Comparison of ENCODE assay signal across 10 mouse cellular contexts in the genomic region with DNA sequence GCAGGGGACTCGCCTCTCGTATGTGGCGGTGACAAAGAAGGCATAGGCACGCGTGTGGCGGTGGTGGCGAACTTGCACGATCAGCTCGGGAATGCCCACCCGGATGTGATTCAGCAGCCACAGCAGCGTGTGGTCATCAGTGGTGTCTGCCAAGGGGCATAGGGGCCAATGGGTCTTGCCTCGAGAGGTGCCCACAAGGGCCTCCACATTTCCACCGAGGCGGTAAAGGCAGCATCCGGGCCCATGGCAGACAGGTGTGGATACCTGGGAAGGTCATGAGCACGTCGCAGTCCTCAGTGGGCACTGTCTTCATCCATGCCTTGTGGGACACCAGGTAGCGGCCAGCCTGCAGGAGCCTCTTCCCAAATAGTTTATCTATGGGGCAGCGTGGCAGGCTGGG. TPM values are rescaled to one million over a fixed set of nuclear protein-coding genes. Genes with fewer than 3 reads are reported as not detected.
DNase-seq lines count a peak whose midpoint lies in the region; ATAC-seq and TF ChIP-seq lines count a peak whose summit lies in the region.
"Had no signal": no experiment of that assay in that cellular context is flagged by ENCODE, and none has a peak within 500 bp of the region (broad histone marks: within the 10 kb centered on the region; RNA-seq: fewer than 3 reads in every experiment).

No protein-coding gene starts in this region.

- whole genome bisulfite sequencing in heart, embryonic 10.5 days: 85% methylated on average over 19 of the region's 19 CpGs
- WGBS in forebrain, postnatal 0 days: 93% methylated on average over 19 of the region's 19 CpGs
- WGBS in macrophage (ENCODE audit: missing documents): 94% methylated on average over 19 of the region's 19 CpGs

- H3K27ac ChIP-seq in heart, embryonic 10.5 days: no peak overlapping the region
- no peak overlapping the region for H3K27ac ChIP-seq in forebrain, postnatal 0 days (ENCODE audit: low read depth, low read length)
- H3K27ac ChIP-seq in macrophage: no peak overlapping the region
- H3K27ac ChIP-seq: liver, embryonic 15.5 days had no signal

- TF ChIP-seq CTCF in E14TG2a.4 (conservative IDR thresholded peaks at IDR 0.05; ENCODE audit: low read length): no peak
- no peak for TF ChIP-seq CTCF in forebrain, postnatal 0 days (IDR thresholded peaks at IDR 0.05; ENCODE audit: low read depth)

- no peaks in the 10 kb centered on the region for H3K9me3 ChIP-seq in heart, embryonic 10.5 days
- no peaks in the 10 kb centered on the region for H3K9me3 ChIP-seq in E14TG2a.4 (ENCODE audit: low read length)
- no peaks in the 10 kb centered on the region for H3K9me3 ChIP-seq in forebrain, postnatal 0 days (ENCODE audit: low read length)
- H3K9me3 ChIP-seq: liver, embryonic 15.5 days had no signal

- peaks cover 48% of the 10 kb centered on the region for H3K27me3 ChIP-seq in heart, embryonic 10.5 days (ENCODE audit: insufficient read depth, poor library complexity, severe bottlenecking)
- H3K27me3 ChIP-seq in E14TG2a.4 (ENCODE audit: insufficient read depth, low read length): peaks cover 38% of the 10 kb centered on the region
- H3K27me3 ChIP-seq in forebrain, postnatal 0 days (ENCODE audit: insufficient read depth, low read length): no peaks in the 10 kb centered on the region

- H3K36me3 ChIP-seq in heart, embryonic 10.5 days: peaks cover 14% of the 10 kb centered on the region
- H3K36me3 ChIP-seq in E14TG2a.4 (ENCODE audit: insufficient read depth, low read length) (peaks cover 11% of the 10 kb centered on the region), macrophage (ENCODE audit: inconsistent target) (no peaks in the 10 kb centered on the region)
- H3K36me3 ChIP-seq in forebrain, postnatal 0 days (ENCODE audit: insufficient read depth): peaks cover 35% of the 10 kb centered on the region
- H3K36me3 ChIP-seq: liver, embryonic 15.5 days had no signal

- H3K79me2 ChIP-seq in macrophage (ENCODE audit: inconsistent target): peaks cover 7% of the 10 kb centered on the region

- DNase-seq in heart, embryonic 10.5 days (ENCODE audit: low spot score): no peak
- DNase-seq in heart, adult 9 months (ENCODE audit: low spot score in 2 of 2): no peak
- no peak for DNase-seq in forebrain, postnatal 0 days
- DNase-seq in gastrocnemius, adult 8-10 months (ENCODE audit: low spot score in 2 of 2): no peak
- DNase-seq in thymus, postnatal 25 days: no peak
- DNase-seq in adrenal gland, postnatal 36 days: no peak
- DNase-seq: right cerebral cortex, postnatal 14 days had no signal

- peak overlapping the region; percentile 75; the same call in 1 of the 2 replicates for H3K4me3 ChIP-seq in heart, embryonic 10.5 days
- peak overlapping the region; percentile 87 for H3K4me3 ChIP-seq in E14TG2a.4 (replicated peaks; ENCODE audit: low read length)
- peak overlapping the region; percentile 79 for H3K4me3 ChIP-seq in forebrain, postnatal 0 days (ENCODE audit: low read depth, low read length)
- peak overlapping the region; percentile 27; the same call in 1 of the 2 replicates for H3K4me3 ChIP-seq in macrophage (ENCODE audit: inconsistent target)

- peak overlapping the region; percentile 60 for H3K4me2 ChIP-seq in forebrain, postnatal 0 days (ENCODE audit: low read depth)

- H3K9ac ChIP-seq in forebrain, postnatal 0 days: peak overlapping the region; percentile 98

- no peak for ATAC-seq in forebrain, postnatal 0 days

- peaks cover 38% of the 10 kb centered on the region for H3K4me1 ChIP-seq in heart, embryonic 10.5 days
- peaks cover 73% of the 10 kb centered on the region for H3K4me1 ChIP-seq in E14TG2a.4 (replicated peaks; ENCODE audit: low read depth, low read length)
- peaks cover 5% of the 10 kb centered on the region; the same call in 1 of the 2 replicates for H3K4me1 ChIP-seq in forebrain, postnatal 0 days (ENCODE audit: insufficient read depth)

RNA-seq across cellular contexts. Expression of gene Ano8, which starts 1.0 kb away (rescaled TPM):
- polyA plus RNA-seq in heart, embryonic 10.5 days (2016; fragmentation: Nextera tagmentation; extraction: Ambion mirVana): 0.73 and 2.7 TPM in 2 replicates
- 76.5 and 82.2 TPM in 2 replicates for total RNA-seq in forebrain, postnatal 0 days (2014; rRNA removed)
- 5.9 and 7.7 TPM in 2 replicates for polyA plus RNA-seq in forebrain, postnatal 0 days (2015; fragmentation: Nextera tagmentation; extraction: Ambion mirVana)
- total RNA-seq in macrophage (2018; cell fraction: chromatin; rRNA removed): 10 to 100 TPM in 25 of 26 experiments, 1 to 10 TPM in 1; 8.5 to 42.4 (median 23.5) TPM
- total RNA-seq in macrophage (2018; cell fraction: cytosol; rRNA removed): 1 to 10 TPM; 4.7 to 9.2 (median 6.8) TPM
- total RNA-seq in macrophage (2018; cell fraction: nucleus; rRNA removed): 10 to 100 TPM in 23 of 26 experiments, 1 to 10 TPM in 3; 7.0 to 31.2 (median 19.1) TPM
- 3.4 to 7.2 TPM (median 6.4 TPM) in 3 replicates for polyA plus RNA-seq in macrophage (2018)
- 10 to 100 TPM; 15.4 to 16.5 (median 15.9) TPM for total RNA-seq in gastrocnemius, adult 8-10 months (2022)
- total RNA-seq in adrenal gland, postnatal 36 days (2021): 10 to 100 TPM; 14.0 to 15.1 TPM

RNA-seq across cellular contexts. Expression of gene Gtpbp3, which starts 3.2 kb away (rescaled TPM):
- 13.2 and 14.7 TPM in 2 replicates for polyA plus RNA-seq in heart, embryonic 10.5 days (2016; fragmentation: Nextera tagmentation; extraction: Ambion mirVana)
- 23.6 and 33.6 TPM in 2 replicates for total RNA-seq in forebrain, postnatal 0 days (2014; rRNA removed)
- 6.9 and 9.4 TPM in 2 replicates for polyA plus RNA-seq in forebrain, postnatal 0 days (2015; fragmentation: Nextera tagmentation; extraction: Ambion mirVana)
- 10 to 100 TPM in 19 of 26 experiments, 1 to 10 TPM in 7; 1.5 to 39.5 (median 21.6) TPM for total RNA-seq in macrophage (2018; cell fraction: chromatin; rRNA removed)
- 10 to 100 TPM in 17 of 26 experiments, 1 to 10 TPM in 9; 3.7 to 17.6 (median 12.6) TPM for total RNA-seq in macrophage (2018; cell fraction: cytosol; rRNA removed)
- total RNA-seq in macrophage (2018; cell fraction: nucleus; rRNA removed): 10 to 100 TPM in 19 of 26 experiments, 1 to 10 TPM in 7; 2.7 to 32.3 (median 14.0) TPM
- 4.0 to 12.7 TPM (median 11.4 TPM) in 3 replicates for polyA plus RNA-seq in macrophage (2018)
- total RNA-seq in gastrocnemius, adult 8-10 months (2022): 10 to 100 TPM in 3 of 4 experiments, 1 to 10 TPM in 1; 9.5 to 11.2 (median 10.5) TPM
- 10 to 100 TPM; 22.5 to 23.1 TPM for total RNA-seq in adrenal gland, postnatal 36 days (2021)

RNA-seq across cellular contexts. Expression of gene Dda1, which starts 15.7 kb away (rescaled TPM):
- 107 and 128 TPM in 2 replicates for polyA plus RNA-seq in heart, embryonic 10.5 days (2016; fragmentation: Nextera tagmentation; extraction: Ambion mirVana)
- total RNA-seq in forebrain, postnatal 0 days (2014; rRNA removed): 179 and 184 TPM in 2 replicates
- 274 and 283 TPM in 2 replicates for polyA plus RNA-seq in forebrain, postnatal 0 days (2015; fragmentation: Nextera tagmentation; extraction: Ambion mirVana)
- total RNA-seq in macrophage (2018; cell fraction: chromatin; rRNA removed): 10 to 100 TPM; 25.9 to 80.6 (median 51.8) TPM
- total RNA-seq in macrophage (2018; cell fraction: cytosol; rRNA removed): 10 to 100 TPM; 45.7 to 57.6 (median 51.8) TPM
- total RNA-seq in macrophage (2018; cell fraction: nucleus; rRNA removed): 10 to 100 TPM; 26.9 to 62.9 (median 43.8) TPM
- 36.3 to 50.7 TPM (median 38.5 TPM) in 3 replicates for polyA plus RNA-seq in macrophage (2018)
- total RNA-seq in gastrocnemius, adult 8-10 months (2022): 10 to 100 TPM; 24.5 to 31.8 (median 26.5) TPM
- 10 to 100 TPM; 57.7 to 62.3 TPM for total RNA-seq in adrenal gland, postnatal 36 days (2021)

RNA-seq across cellular contexts. Expression of gene Mrpl34, which starts 20.0 kb away (rescaled TPM):
- polyA plus RNA-seq in heart, embryonic 10.5 days (2016; fragmentation: Nextera tagmentation; extraction: Ambion mirVana): 172 and 181 TPM in 2 replicates
- total RNA-seq in forebrain, postnatal 0 days (2014; rRNA removed): 75.0 and 80.5 TPM in 2 replicates
- polyA plus RNA-seq in forebrain, postnatal 0 days (2015; fragmentation: Nextera tagmentation; extraction: Ambion mirVana): 145 and 184 TPM in 2 replicates
- 10 to 100 TPM in 6 of 26 experiments, 1 to 10 TPM in 11, not detected in 9; 1.4 to 18.2 (median 7.3) TPM for total RNA-seq in macrophage (2018; cell fraction: chromatin; rRNA removed)
- total RNA-seq in macrophage (2018; cell fraction: cytosol; rRNA removed): 10 to 100 TPM; 47.2 to 99.6 (median 71.8) TPM
- total RNA-seq in macrophage (2018; cell fraction: nucleus; rRNA removed): 10 to 100 TPM in 16 of 26 experiments, 1 to 10 TPM in 10; 4.4 to 33.6 (median 18.9) TPM
- polyA plus RNA-seq in macrophage (2018): 46.4 to 67.5 TPM (median 63.1 TPM) in 3 replicates
- total RNA-seq in gastrocnemius, adult 8-10 months (2022): 10 to 100 TPM; 63.4 to 72.1 (median 68.8) TPM
- total RNA-seq in adrenal gland, postnatal 36 days (2021): 100 to 1,000 TPM in 1 of 2 experiments, 10 to 100 TPM in 1; 91.9 to 111 TPM

RNA-seq across cellular contexts. Expression of gene Abhd8, which starts 21.3 kb away (rescaled TPM):
- 34.5 and 41.5 TPM in 2 replicates for polyA plus RNA-seq in heart, embryonic 10.5 days (2016; fragmentation: Nextera tagmentation; extraction: Ambion mirVana)
- 187 and 210 TPM in 2 replicates for total RNA-seq in forebrain, postnatal 0 days (2014; rRNA removed)
- polyA plus RNA-seq in forebrain, postnatal 0 days (2015; fragmentation: Nextera tagmentation; extraction: Ambion mirVana): 168 and 169 TPM in 2 replicates
- 1 to 10 TPM in 13 of 26 experiments, under 1 TPM in 8, not detected in 5; 0.29 to 6.2 (median 1.4) TPM for total RNA-seq in macrophage (2018; cell fraction: chromatin; rRNA removed)
- total RNA-seq in macrophage (2018; cell fraction: cytosol; rRNA removed): 10 to 100 TPM in 8 of 26 experiments, 1 to 10 TPM in 18; 4.8 to 13.6 (median 7.7) TPM
- 1 to 10 TPM in 25 of 26 experiments, under 1 TPM in 1; 0.64 to 4.5 (median 2.2) TPM for total RNA-seq in macrophage (2018; cell fraction: nucleus; rRNA removed)
- polyA plus RNA-seq in macrophage (2018): 3.6 to 9.9 TPM (median 9.8 TPM) in 3 replicates
- 10 to 100 TPM; 22.3 to 28.9 (median 26.3) TPM for total RNA-seq in gastrocnemius, adult 8-10 months (2022)
- total RNA-seq in adrenal gland, postnatal 36 days (2021): 10 to 100 TPM; 56.6 to 81.2 TPM

Comparison
In these comparisons a context has a peak if more than half of its experiments do, and no peak if none do; other contexts are left out.
1. H3K4me3 ChIP-seq: peak in every context shown above with its lines; median percentile 87 in E14TG2a.4; 79 in forebrain, postnatal 0 days; 75 in heart, embryonic 10.5 days; 27 in macrophage.